Mouse (Mus musculus) activated CD4-positive, CD25-positive, alpha-beta regulatory T cell, adult 4 months (primary cell): Measurements from ENCODE around the gene Dclre1b. TPM values are rescaled to one million over a fixed set of nuclear protein-coding genes. Genes with fewer than 3 reads are reported as not detected.
"Not testable (repeated sequence)": the region's sequence is repeated elsewhere in the genome, so short reads cannot be mapped to it uniquely, and the experiment has no call there.

Source experiments
- ATAC-seq: one replicate; pipeline ENCODE4 v1.8.0; 2017
- polyA plus RNA-seq, 2 experiments: library from polyadenylated mRNA; unstranded; fragments of 100-300 nt; shearing (Covaris generic); gene quantifications; one replicate each; pipeline ENCODE4 v1.2.1; 2017

Dclre1b gene
- polyA plus RNA-seq, result 10 to 100 TPM; 18.4 to 30.4 TPM

DNA sequence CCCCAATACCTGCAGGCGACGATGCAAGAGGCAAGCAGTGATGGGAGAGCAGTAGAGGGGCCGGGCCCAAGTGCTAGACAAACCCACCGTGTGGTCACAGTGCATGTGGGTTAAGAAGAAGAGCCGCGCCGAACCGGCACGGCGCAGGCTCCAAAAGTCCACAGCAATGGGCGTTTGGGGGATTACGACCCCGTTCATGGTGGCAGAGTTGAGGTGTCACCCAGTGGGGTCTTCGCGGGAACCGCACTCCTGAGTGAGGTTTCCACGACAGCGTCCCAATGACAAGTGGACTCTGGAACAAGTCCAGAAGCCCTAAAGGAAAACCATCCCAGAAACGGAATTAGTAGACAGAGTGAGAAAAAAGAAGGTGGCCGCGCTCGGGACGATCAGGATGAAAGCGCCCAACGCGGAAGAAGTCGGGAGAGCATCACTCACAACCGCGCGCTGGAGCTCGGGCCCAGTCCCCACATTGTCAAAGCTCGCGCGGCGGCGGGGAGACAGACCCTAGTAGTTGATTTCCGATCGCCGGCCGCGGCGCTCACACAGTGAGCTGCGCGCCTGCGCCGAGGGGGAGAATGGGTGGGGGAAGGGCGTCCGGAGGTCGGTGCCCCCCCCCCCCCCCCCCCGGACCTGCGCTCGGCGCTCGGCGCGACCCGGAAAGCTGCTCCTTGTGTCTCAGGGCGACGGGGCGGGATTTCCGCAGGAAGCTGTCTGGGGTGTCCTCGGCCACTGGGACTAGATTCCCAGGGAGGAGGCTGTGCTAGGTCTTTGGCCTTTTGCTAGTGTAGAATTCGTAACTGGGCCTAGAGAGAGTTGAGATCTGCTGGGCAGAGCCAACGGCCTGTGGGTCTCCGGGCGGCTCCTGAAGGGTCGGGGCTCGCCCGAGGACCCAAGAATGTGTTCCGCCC lies at the start of gene Dclre1b, which contains the start of the genes Ap4b1 and Gm43064:
TSS of gene Dclre1b (minus strand) at position 554 of the 908 bp plus-strand sequence.
TSS of gene Ap4b1 (plus strand) at position 630 of the 908 bp plus-strand sequence.
TSS of gene Gm43064 (plus strand) at position 683 of the 908 bp plus-strand sequence.
- ATAC-seq, result peak; percentile 86

DNA sequence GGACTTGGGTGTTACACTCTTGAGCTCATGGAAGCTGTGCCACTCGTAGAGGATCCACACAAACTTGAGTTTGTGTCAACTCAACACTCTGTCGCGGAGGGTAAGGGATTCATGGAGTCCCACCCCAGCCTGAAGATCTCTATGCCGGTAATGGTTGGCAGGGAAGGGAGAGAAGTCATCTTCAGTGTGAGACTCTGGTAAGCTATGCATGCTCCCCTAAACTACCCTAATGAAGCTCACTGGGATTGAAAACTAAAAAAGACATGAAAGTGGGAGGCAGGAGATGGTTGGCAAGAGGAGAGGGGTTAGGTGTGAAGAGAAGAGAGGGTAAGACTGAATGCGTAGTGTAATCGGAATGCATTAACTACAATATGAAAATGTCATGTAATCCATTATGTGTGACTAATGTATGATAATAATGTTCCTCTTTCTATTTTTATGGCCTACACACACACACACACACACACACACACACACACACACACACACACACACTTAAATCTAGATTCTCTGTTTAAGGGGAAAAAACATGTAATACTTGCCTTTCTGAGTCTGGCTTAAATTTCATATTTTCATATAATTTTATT lies 48.8 kb upstream of the Dclre1b start:
- ATAC-seq, result no peak

DNA sequence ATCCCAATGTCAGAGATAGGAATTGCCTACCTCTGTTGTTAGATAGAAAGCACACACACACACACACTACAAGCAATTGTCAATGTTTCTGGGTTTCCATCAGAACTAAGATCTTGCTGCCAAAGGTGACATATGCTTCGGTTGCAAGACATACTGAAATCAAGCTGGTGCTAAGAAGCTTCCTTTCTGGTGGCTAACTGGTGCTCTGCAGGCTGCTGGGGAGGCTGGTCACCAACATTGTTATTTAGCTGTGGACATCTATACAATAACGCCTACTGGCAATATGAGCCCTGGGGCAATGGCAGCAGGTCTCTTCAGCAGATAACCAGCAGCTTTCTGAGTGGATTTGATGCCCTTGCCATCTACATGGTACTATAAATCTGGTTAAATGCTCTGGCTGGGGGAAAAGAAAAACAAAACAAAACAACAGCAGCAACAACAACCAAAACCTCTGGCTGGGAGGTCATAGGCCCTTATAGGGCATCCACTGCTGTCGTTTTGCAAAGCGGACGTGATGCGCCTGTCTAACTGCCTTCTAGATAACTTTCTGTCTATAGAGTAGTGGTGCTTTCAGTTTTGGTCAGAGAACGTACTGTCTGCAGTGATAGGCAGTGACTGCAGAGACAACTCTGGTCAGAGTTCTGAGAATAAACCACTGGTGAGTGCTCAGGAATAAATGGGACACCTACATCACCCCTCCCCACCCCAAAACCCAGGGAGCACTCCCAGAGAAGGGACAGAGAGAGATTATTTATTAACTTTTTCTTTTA lies 48.0 kb upstream of the Dclre1b start:
- peak; percentile 66 for ATAC-seq

DNA sequence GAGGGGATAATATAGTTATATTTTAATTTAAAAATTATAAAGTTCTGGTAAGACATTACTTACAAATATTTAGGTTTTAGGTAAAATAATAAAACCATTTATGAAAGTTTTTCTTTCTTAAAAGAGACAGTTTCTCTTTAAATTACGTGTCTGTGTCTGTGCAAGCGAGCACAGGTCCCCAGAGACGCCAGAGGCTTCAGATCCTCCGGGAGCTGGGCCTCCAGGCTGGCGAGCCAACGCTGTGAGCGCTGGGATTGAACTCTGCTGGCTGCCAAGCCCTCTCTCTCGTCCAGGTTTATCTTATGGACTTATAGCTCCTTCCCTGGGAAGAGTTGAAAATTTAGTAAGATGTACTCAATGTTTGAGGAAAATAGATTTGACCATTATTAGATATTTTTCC lies 44.6 kb upstream of the Dclre1b start:
- ATAC-seq, result no peak

DNA sequence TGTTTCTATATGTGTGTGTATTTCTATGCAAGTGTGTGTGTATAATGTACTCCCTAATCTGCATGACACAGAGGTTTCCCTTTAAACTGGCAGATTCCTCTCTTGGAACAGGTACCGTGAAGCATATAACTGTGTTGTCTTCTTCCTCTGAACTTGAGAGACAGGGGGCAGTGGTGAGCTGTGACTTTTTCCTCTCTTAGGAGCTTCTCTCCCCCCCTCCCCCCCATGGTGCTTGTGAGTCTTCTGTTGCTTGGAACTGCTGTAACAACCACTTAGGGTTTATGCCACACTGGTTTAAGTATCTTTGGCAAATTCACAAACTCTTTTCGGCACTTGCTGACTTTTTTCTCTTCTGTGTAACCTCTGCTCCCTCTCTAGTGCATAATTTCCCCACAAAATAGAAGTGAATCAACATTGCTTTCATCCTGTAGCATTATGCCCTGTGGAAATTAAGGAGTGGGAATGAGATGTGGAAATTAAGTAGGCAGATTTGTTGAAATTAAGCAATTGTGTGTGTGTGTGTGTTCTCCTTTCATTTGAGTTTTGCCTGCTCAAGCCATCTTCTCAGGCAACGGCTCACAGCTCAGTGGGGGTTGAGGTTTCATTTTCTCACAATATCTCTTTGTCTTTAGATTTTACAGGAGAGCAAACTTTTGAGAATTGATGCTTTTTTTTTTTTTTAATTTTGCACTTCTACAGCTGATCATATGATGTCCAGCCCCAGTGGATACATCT lies 43.5 kb upstream of the Dclre1b start:
- peak; percentile 49 for ATAC-seq

DNA sequence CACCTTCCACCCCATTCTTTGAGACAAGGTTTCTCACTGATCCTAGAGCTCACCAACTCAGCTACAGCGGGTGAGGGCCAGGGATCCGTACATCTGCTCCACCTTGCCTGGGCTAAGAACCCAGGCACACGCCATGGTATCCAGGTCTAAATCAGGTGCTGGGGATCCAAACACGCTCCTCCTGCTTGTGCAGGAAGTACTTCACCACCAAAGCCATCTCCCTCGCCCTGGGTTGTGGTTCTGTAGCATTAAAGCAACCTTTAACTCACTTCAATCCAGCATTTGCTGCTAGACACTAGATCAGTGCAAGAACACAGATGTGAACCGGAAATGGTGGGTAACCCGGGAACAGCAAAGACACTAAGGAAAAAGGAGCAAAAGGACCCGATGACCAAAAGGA lies 42.6 kb upstream of the Dclre1b start:
- ATAC-seq, result peak; percentile 37

DNA sequence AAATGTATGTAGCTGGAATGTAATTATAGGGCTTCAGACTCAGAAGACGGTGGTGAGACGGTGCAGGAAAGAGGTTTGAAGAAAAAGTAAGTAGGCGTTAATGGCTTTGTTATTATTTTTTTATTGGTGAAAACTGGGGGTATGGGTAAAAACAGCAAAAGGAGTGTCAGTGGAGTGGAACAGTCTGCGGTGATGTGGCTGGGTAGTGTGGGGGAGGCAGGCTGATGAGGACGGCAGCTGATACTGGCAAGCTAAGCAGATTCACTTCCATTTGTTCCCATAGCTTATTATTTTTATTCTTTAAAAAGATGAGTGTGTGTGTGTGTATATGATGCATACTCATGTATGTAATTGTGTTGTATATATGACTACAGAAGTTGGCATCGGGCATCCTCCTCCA lies 42.2 kb upstream of the Dclre1b start:
- peak; percentile 25 for ATAC-seq

DNA sequence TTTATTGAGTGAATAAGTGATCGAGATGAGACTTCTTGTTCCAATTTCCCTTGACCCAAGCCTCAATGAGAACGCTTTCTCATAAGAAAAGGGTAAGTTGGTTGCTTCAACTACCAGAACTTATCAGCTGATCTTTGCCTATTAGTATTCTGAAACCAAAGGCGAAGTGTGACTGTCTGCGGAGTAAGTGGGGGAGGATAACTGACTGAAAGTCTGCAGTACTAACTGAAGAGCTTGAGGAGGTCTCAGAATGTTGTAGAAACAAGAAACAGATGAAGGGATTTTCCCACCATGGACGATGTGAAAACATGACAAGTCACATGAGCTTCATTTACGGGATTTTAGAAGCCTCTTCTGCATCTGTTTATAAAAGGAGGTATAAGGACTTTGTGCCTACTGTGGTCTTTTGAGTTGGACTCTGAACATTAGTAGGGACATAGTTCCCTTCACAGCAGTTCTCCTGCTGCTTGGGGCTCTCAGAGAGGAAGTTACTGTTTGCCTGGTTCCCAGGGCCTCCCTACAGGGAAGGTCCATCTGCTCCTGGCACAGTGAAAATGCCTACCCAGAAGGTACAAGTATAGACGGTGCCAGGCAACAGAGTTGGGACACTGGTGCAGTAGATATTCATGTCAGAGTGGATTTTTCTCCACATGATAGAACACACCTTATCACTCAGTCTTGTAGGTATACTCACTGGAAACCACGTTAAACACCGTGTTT lies 41.6 kb upstream of the Dclre1b start:
- ATAC-seq, result peak; percentile 20

DNA sequence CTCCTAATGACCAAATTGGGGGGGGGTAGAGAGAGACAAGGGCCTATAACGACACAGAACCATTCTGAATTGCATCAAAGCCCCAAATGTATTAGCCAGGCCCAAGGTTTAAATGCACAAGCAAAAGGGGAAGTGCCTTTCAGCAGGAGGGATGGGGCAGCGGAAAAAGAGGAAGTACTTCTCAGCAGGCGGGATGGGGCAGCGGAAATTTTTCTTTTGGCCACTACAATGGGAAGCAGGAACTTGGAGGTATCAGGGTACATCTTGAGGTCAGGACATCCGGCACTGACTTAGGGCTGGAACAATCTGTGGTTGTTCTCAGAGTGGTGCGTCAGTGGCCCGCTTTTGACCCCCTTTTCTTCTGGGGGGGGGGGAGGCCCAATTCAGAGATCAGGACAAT lies 31.7 kb upstream of the Dclre1b start:
- ATAC-seq, result not testable (repeated sequence)

DNA sequence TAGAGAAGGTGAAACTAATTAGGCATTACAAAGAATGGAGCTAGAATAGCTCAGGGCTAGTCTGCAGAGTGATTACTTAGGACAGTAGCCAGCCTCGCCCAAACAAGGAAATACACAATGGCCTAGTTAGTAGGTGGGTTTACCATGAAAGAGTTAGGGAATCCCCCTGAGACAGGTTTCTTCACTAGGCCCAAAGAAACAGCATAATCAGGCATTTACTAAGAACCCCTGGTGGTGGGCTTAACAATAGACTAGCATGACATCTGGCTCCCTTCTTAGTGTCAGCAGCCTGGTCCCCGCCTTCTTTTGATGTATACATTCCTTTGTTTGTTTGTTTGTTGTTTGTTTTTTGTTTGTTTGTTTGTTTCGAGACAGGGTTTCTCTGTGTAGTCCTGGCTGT lies 31.0 kb upstream of the Dclre1b start:
- not testable (repeated sequence) for ATAC-seq

DNA sequence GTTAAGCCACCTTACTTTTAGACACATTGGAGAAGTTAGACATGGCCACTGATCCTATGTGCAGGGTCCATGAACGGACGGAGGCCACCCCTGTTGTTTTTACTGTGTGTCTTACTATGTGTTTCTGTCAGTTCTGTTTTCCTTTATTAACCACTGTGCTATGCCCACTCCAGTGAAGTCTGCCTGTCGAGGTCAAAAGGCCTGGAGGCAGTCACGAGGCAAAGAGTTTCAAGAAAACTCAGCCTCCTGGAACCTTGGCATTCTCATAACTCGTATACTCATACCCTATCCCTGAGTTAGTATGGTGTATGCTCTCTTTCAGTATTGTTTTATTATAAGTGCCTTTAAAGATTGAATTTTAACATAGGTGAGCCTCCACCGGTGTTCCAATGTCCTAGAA lies 30.5 kb upstream of the Dclre1b start:
- no peak for ATAC-seq

DNA sequence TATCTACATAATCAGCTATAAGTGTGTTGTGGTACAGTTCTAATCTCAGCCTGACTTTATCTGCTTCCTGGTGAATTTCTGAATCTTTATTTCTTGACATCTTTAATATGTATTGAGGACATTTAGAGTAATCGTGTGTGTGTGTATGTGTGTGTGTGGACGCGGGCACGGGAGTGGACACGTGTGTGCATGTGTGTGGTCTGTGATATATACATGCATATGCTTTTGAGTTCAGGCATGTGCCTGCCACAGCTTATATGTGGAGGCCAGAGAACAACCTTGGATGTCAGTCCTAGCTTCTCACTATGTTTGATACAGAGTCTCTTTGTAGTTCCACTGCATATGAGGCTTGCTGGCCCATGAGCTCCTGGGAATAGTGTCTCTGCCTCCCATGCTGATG lies 27.2 kb upstream of the Dclre1b start:
- ATAC-seq, result no peak

DNA sequence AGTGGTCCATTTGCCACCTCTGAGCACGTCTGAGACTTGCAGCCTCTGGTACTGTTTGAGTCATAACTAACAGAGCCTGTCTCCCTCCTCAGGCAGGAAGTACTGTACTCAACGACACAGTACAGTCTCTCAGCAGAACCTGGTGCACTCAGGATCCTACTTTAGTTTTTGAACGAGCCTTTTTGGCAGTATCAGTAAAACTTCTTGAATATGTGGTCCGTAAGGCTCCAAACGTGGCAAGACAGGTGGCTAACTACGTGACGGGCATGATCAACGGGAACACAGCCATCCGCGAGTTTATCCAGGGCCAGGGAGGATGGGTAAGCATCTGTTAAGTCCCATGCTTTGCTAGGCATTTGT lies 26.7 kb upstream of the Dclre1b start:
- ATAC-seq, result peak; percentile 89

DNA sequence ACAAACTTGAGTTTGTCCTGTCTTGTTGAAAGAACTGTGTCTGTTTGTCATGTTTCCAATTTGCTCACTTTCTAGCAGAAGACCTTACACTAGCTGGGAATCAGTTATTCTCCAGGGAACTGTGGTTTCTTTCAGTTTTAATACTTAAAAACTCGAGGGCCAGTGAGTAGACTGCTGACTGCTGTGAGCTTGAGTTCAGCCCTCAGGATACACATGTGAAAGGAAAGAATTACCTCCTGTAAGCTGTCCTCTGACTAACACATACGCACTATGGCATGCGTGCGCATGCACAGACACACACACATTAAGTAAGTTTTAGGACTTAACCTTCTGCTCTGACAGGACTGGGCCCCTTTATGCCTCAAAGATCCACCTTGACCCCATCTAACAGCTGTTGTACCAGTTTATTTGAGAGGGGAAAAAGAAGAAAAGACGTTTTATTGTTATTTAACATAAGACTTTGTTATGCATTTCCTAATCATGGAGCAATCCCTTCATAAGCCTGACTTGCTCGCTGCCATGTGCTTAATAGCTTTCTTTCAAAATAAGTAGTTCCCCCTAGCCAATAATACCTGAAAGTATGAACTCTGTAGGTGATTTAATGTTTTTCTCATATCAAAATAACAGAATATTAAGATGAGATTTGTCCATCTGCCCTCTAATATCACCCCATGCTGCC lies 26.2 kb upstream of the Dclre1b start:
- ATAC-seq, result no peak

DNA sequence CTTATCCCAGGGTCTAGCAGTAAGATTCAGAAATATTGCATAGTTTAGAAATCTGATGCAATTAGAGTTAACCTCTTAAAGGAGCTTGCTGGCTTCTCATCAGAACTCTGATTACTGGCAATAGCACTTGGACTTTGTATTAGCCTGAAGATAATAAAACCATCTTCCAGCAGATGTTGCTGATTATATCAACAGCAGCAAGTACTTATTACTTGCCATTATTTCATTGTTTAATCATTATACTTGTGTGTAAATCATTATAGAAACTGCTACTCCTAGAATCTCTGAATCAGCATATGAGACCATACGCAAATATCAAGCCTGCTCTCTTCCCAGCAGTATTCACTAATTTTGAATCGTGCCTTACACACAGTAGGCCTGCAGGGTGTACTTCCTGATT lies 24.8 kb upstream of the Dclre1b start:
- ATAC-seq, result no peak

DNA sequence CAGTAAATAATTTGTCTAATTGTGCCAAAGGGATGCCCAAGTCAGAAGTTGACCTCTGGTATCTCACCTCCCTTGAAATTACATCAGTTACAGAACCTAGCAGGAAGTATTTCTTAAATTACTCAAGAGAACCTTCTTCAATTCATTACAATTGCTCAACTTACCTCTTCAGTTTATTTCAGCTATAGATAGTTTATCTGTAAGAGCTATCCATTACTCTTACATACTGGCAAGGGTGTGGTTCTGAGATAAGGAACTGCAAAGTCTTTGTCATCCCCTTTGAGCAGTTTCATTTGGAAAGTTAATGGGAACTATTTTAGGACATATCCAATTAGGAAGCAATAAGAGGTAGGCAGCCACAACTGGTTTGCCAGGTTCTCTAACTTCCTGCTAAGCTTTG lies 23.2 kb upstream of the Dclre1b start, which contains the start of gene Bcl2l15:
TSS of gene Bcl2l15 (plus strand) at position 176 of the 400 bp plus-strand sequence.
- ATAC-seq, result no peak

DNA sequence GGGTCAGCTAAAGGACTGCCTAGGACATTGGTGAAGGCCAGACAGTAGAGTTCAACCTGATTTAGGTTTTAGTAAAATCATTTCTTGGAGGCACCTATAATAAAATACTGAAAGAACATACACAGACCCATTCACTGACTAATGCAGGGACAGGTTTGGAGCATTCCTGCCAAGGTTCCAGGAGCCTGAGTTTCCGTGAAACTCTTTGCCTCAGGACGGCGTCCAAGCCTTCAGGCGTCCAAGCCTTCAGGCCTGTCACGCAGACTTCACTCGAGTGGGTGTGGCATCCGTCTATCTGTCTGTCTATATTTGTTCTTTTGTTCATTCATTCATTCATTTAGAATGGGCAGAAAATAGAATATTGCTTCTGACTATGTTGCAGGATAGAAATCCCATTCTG lies 21.9 kb upstream of the Dclre1b start:
- no peak for ATAC-seq

DNA sequence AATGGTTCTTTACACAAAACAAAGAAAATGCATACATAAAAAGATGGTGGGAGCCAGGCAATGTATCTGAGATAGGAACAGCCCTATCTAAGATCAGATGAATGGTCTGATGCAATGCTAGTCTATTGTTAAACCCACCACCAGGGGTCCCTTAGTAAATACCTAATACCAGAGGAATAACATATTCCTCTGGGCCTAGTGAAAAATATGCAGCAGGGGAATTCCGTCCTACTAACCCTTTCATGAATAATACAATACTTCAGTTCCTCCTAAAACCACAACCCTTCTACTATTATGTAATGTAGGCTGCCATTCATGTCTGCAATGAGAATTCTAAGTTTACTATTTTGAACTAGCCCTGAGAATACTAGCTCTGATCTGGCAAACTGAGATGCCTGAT lies 21.4 kb upstream of the Dclre1b start:
- peak; percentile 54 for ATAC-seq

DNA sequence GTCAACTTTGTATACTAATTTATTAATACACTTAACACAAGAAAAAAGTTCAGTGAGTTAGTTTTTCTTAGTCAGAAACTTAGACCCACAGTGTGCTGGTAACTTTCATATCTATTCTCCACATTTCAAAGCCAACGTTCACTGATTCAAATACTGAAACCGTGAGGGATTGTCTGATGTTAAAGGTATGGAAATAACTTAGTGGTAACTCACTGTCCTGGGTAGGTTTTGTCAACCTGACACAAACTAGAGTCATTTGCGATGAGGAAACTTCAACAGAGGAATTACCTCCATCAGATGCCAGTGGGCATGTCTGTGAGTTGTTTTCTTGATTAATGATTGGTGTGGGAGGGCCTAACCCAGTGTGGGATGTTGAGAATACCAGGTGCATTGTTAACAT lies 19.8 kb upstream of the Dclre1b start:
- ATAC-seq, result peak; percentile 26

DNA sequence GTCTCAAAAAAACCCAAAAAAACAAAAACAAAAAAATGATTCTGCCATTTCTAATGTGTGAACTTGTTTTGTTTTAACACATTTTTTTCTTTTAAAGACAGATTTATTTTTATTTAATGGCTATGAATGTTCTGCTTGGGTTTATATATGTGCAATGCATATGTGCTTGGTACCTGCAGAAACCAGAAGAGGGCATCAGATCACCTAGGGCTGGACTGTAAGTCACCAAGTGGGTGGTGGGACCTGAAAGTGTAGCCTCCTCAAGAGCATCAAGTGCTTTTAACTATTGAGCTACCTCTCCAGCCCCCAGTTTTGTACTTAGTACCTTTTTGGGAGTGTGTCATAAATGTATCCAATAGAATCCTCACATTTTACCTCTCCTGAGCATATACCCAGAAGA lies 18.3 kb upstream of the Dclre1b start:
- no peak for ATAC-seq

DNA sequence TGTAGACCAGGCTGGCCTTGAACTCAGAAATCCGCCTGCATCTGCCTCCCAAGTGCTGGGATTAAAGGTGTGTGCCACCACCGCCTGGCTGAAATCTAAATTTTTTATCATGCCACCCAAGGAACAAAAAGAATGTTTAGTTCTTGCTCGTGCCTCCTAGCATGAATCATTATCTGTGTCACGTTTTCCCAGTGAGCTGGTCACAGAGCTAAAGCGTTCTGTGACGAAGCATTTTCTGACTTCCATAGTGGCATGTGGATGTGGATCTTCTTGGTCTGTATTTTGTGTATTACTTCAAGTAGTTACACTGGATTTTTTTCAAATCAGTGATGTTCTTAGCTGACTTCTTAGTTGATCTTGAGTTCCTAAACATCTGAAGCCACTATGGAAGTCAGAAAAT lies 1.7 kb upstream of the Dclre1b start:
- no peak for ATAC-seq
